Mouse (Mus musculus): ENCODE measurements around the gene Msantd2. TPM values are rescaled to one million over a fixed set of nuclear protein-coding genes. Genes with fewer than 3 reads are reported as not detected.
A peak's percentile ranks its signal among the peaks of the same experiment; 100 is the strongest.

Gene Msantd2
- 32.4 and 35.7 TPM in 2 replicates for polyA plus RNA-seq (2014; fragmentation: Nextera tagmentation; extraction: Ambion mirVana)

- peak; percentile 97 for ATAC-seq (ENCODE audit: insufficient read depth)
Measured at GRCm38 (mm10) chr9:37488611-37489396, at the start of gene Msantd2. TSS of gene Msantd2 (plus strand) at chr9:37489319.

GRCm38 (mm10) chr9:37452401-37452800 is 36.7 kb upstream of the Msantd2 start:
- ATAC-seq (ENCODE audit: insufficient read depth) (no peak), DNase-seq (no peak)
- Histone ChIP-seq H3K4me2 (no peak overlapping the region), H3K27ac (ENCODE audit: low read depth) (no peak overlapping the region), H3K36me3 (ENCODE audit: insufficient read depth) (no peaks in the 10 kb centered on the region), H3K4me1 (ENCODE audit: insufficient read depth) (no peaks in the 10 kb centered on the region; the same call in 1 of the 2 replicates), H3K9ac (no peak overlapping the region), H3K4me3 (ENCODE audit: low read depth, low read length) (no peak overlapping the region), H3K27me3 (ENCODE audit: insufficient read depth, low read length) (peaks cover 61% of the 10 kb centered on the region), H3K9me3 (ENCODE audit: low read depth, low read length) (no peaks in the 10 kb centered on the region)
- 2% methylated on average over 5 of the region's 5 CpGs for WGBS
- TF ChIP-seq CTCF (IDR thresholded peaks at IDR 0.05; ENCODE audit: low read depth) = no peak

More at GRCm38 (mm10) chr9:37488611-37489396, at the start of gene Msantd2:
- H3K4me1 ChIP-seq (ENCODE audit: insufficient read depth) = no peaks in the 10 kb centered on the region
- no peak for TF ChIP-seq CTCF (IDR thresholded peaks at IDR 0.05; ENCODE audit: low read depth)
- 0 out of 2 replicates have a peak, but pooled peaks cover 3% of the 10 kb centered on the region for H3K36me3 ChIP-seq (ENCODE audit: insufficient read depth)
- no peaks in the 10 kb centered on the region for H3K9me3 ChIP-seq (ENCODE audit: low read depth, low read length)
- under 1% methylated on average over 37 of the region's 44 CpGs for WGBS
- DNase-seq = peak; percentile 93
- H3K27ac ChIP-seq (ENCODE audit: low read depth) = peak within 1 kb of the TSS; percentile 99
- H3K4me2 ChIP-seq = peak within 1 kb of the TSS; percentile 62
- H3K27me3 ChIP-seq (ENCODE audit: insufficient read depth, low read length) = no peaks in the 10 kb centered on the region
- peak within 1 kb of the TSS; percentile 93 for H3K9ac ChIP-seq
- peak within 1 kb of the TSS; percentile 99 for H3K4me3 ChIP-seq (ENCODE audit: low read depth, low read length)

GRCm38 (mm10) chr9:37453328-37453727 is 35.8 kb upstream of the Msantd2 start:
- Histone ChIP-seq H3K4me3 (ENCODE audit: low read depth, low read length) (no peak overlapping the region), H3K27me3 (ENCODE audit: insufficient read depth, low read length) (peaks cover 71% of the 10 kb centered on the region), H3K4me2 (no peak overlapping the region), H3K27ac (ENCODE audit: low read depth) (no peak overlapping the region), H3K9ac (no peak overlapping the region), H3K9me3 (ENCODE audit: low read depth, low read length) (no peaks in the 10 kb centered on the region), H3K36me3 (ENCODE audit: insufficient read depth) (no peaks in the 10 kb centered on the region), H3K4me1 (ENCODE audit: insufficient read depth) (no peaks in the 10 kb centered on the region; the same call in 1 of the 2 replicates)
- TF ChIP-seq CTCF (IDR thresholded peaks at IDR 0.05; ENCODE audit: low read depth) = no peak
- ATAC-seq (ENCODE audit: insufficient read depth) (0 out of 2 replicates have a peak, but pooled peaks have one; percentile 23), DNase-seq (peak; percentile 65)
- 27% methylated on average over 4 of the region's 4 CpGs for WGBS

- Histone ChIP-seq H3K27ac (ENCODE audit: low read depth) (no peak overlapping the region), H3K27me3 (ENCODE audit: insufficient read depth, low read length) (peaks cover 78% of the 10 kb centered on the region), H3K4me2 (no peak overlapping the region), H3K36me3 (ENCODE audit: insufficient read depth) (no peaks in the 10 kb centered on the region), H3K9me3 (ENCODE audit: low read depth, low read length) (no peaks in the 10 kb centered on the region), H3K4me1 (ENCODE audit: insufficient read depth) (no peaks in the 10 kb centered on the region; the same call in 1 of the 2 replicates), H3K9ac (no peak overlapping the region), H3K4me3 (ENCODE audit: low read depth, low read length) (no peak overlapping the region)
- 15% methylated on average over 6 of the region's 6 CpGs for WGBS
- peak; percentile 66 for DNase-seq
- peak; percentile 76 for ATAC-seq (ENCODE audit: insufficient read depth)
- TF ChIP-seq CTCF (IDR thresholded peaks at IDR 0.05; ENCODE audit: low read depth) = no peak
Measured at GRCm38 (mm10) chr9:37454011-37454492, 35.1 kb upstream of the Msantd2 start.

- ATAC-seq (ENCODE audit: insufficient read depth) = no peak
- no peak for TF ChIP-seq CTCF (IDR thresholded peaks at IDR 0.05; ENCODE audit: low read depth)
- Histone ChIP-seq H3K27ac (ENCODE audit: low read depth) (no peak overlapping the region), H3K4me3 (ENCODE audit: low read depth, low read length) (no peak overlapping the region), H3K36me3 (ENCODE audit: insufficient read depth) (no peaks in the 10 kb centered on the region), H3K4me1 (ENCODE audit: insufficient read depth) (no peaks in the 10 kb centered on the region; the same call in 1 of the 2 replicates), H3K9ac (no peak overlapping the region), H3K9me3 (ENCODE audit: low read depth, low read length) (no peaks in the 10 kb centered on the region), H3K4me2 (no peak overlapping the region), H3K27me3 (ENCODE audit: insufficient read depth, low read length) (peaks cover 87% of the 10 kb centered on the region)
- no peak for DNase-seq
- 21% methylated on average over 3 of the region's 3 CpGs for WGBS
Measured at GRCm38 (mm10) chr9:37454991-37455390, 34.1 kb upstream of the Msantd2 start.

GRCm38 (mm10) chr9:37455868-37456267 is 33.3 kb upstream of the Msantd2 start:
- Histone ChIP-seq H3K4me1 (ENCODE audit: insufficient read depth) (no peaks in the 10 kb centered on the region; the same call in 1 of the 2 replicates), H3K36me3 (ENCODE audit: insufficient read depth) (no peaks in the 10 kb centered on the region), H3K9me3 (ENCODE audit: low read depth, low read length) (no peaks in the 10 kb centered on the region), H3K4me3 (ENCODE audit: low read depth, low read length) (no peak overlapping the region), H3K27ac (ENCODE audit: low read depth) (no peak overlapping the region), H3K27me3 (ENCODE audit: insufficient read depth, low read length) (peaks cover 96% of the 10 kb centered on the region), H3K4me2 (peak overlapping the region; percentile 56), H3K9ac (no peak overlapping the region)
- TF ChIP-seq CTCF (IDR thresholded peaks at IDR 0.05; ENCODE audit: low read depth) = no peak
- no peak for ATAC-seq (ENCODE audit: insufficient read depth)
- no peak for DNase-seq
- WGBS = 3% methylated on average over 8 of the region's 8 CpGs

GRCm38 (mm10) chr9:37456481-37456910 is 32.6 kb upstream of the Msantd2 start:
- H3K27ac ChIP-seq (ENCODE audit: low read depth) = no peak overlapping the region
- peak overlapping the region; percentile 56 for H3K4me2 ChIP-seq
- no peak overlapping the region for H3K9ac ChIP-seq
- TF ChIP-seq CTCF (IDR thresholded peaks at IDR 0.05; ENCODE audit: low read depth) = no peak; the same call in 1 of the 2 replicates
- peaks cover 97% of the 10 kb centered on the region for H3K27me3 ChIP-seq (ENCODE audit: insufficient read depth, low read length)
- peak; percentile 71 for DNase-seq
- peak overlapping the region; percentile 25 for H3K4me3 ChIP-seq (ENCODE audit: low read depth, low read length)
- H3K4me1 ChIP-seq (ENCODE audit: insufficient read depth) = no peaks in the 10 kb centered on the region; the same call in 1 of the 2 replicates
- H3K9me3 ChIP-seq (ENCODE audit: low read depth, low read length) = no peaks in the 10 kb centered on the region
- ATAC-seq (ENCODE audit: insufficient read depth) = peak; percentile 56
- H3K36me3 ChIP-seq (ENCODE audit: insufficient read depth) = no peaks in the 10 kb centered on the region
- WGBS = 0% methylated on average over 20 of the region's 20 CpGs

Measured in lung, embryonic 14.5 days (tissue).